Mouse (Mus musculus) heart, embryonic 13.5 days (tissue): Measurements from ENCODE around the gene Slc25a16. TPM values are rescaled to one million over a fixed set of nuclear protein-coding genes. Genes with fewer than 3 reads are reported as not detected.
A peak's percentile ranks its signal among the peaks of the same experiment; 100 is the strongest.
"Not testable (repeated sequence)": the region's sequence is repeated elsewhere in the genome, so short reads cannot be mapped to it uniquely, and the experiment has no call there.

Experiments used
- ATAC-seq: fragments of 200-750 bp; cut with Nextera tagmentation; 2 replicates; pipeline ENCODE4 v1.8.0; 2017; ENCODE audit warnings: moderate TSS enrichment; ENCODE audit not compliant: insufficient number of reproducible peaks, low FRiP score, low TSS enrichment; ENCODE audit errors: extremely low read depth
- H3K27ac ChIP-seq: fragments of 300-500 bp; sonication (generic); replicated peaks from 2 replicates; pipeline ENCODE4 v1.5.1; 2015; ENCODE audit warnings: moderate library complexity, mild to moderate bottlenecking, inconsistent platforms
- H3K27me3 ChIP-seq: fragments of 300-500 bp; sonication (generic); replicated peaks from 2 replicates; pipeline ENCODE4 v1.6.1; 2015; ENCODE audit warnings: mild to moderate bottlenecking, inconsistent platforms
- H3K36me3 ChIP-seq: fragments of 300-500 bp; sonication (generic); 2 replicates; pipeline ENCODE4 v1.6.1; 2015; ENCODE audit warnings: mild to moderate bottlenecking, inconsistent platforms
- H3K4me1 ChIP-seq: fragments of 300-500 bp; sonication (generic); 2 replicates; pipeline ENCODE4 v1.6.1; 2015; ENCODE audit warnings: inconsistent platforms
- H3K4me2 ChIP-seq: fragments of 300-500 bp; sonication (generic); 2 replicates; pipeline ENCODE4 v1.6.1; 2015; ENCODE audit warnings: inconsistent platforms, mild to moderate bottlenecking, moderate library complexity
- H3K4me3 ChIP-seq: fragments of 300-500 bp; sonication (generic); 2 replicates; pipeline ENCODE4 v1.5.1; 2015; ENCODE audit warnings: moderate library complexity, mild to moderate bottlenecking, inconsistent platforms
- H3K9ac ChIP-seq: fragments of 300-500 bp; sonication (generic); 2 replicates; pipeline ENCODE4 v1.6.1; 2015; ENCODE audit warnings: inconsistent platforms, mild to moderate bottlenecking, moderate library complexity
- H3K9me3 ChIP-seq: fragments of 300-500 bp; sonication (generic); 2 replicates; pipeline ENCODE4 v1.6.1; 2016; ENCODE audit warnings: inconsistent platforms
- WGBS: fragments of 180-500 bp; shearing (Covaris S2); methylation state at CpG from one replicate; pipeline ENCODE4 v1.1.7; 2015; ENCODE audit warnings: mixed read lengths; 5-methylcytosine and 5-hydroxymethylcytosine counted together
- polyA plus RNA-seq: library from polyadenylated mRNA; unstranded; fragments of >200 nt; fragmentation: Nextera tagmentation; extraction: Ambion mirVana; gene quantifications from 2 replicates; pipeline ENCODE4 v1.2.1, GENCODE M21; 2015

Gene Slc25a16
- polyA plus RNA-seq, 1 experiment from 2014 or later, result 11.5 TPM

GRCm38 (mm10) chr10:62906336-62906735 is 14.1 kb upstream of the Slc25a16 start:
- no peaks in the 10 kb centered on the region for H3K4me1 ChIP-seq
- H3K4me3 ChIP-seq, result no peak overlapping the region
- no peak overlapping the region for H3K27ac ChIP-seq
- H3K9me3 ChIP-seq, result no peaks in the 10 kb centered on the region
- no peaks in the 10 kb centered on the region for H3K36me3 ChIP-seq
- H3K9ac ChIP-seq, result no peak overlapping the region
- no peak overlapping the region for H3K4me2 ChIP-seq
- no peaks in the 10 kb centered on the region for H3K27me3 ChIP-seq
- no peak for ATAC-seq
- WGBS, result 80% methylated on average over 7 of the region's 7 CpGs

- H3K9me3 ChIP-seq, H3K4me1 ChIP-seq, ATAC-seq, H3K4me3 ChIP-seq, H3K36me3 ChIP-seq, H3K4me2 ChIP-seq, H3K27ac ChIP-seq, H3K9ac ChIP-seq, H3K27me3 ChIP-seq: not testable (repeated sequence)
- WGBS, result no CpG with 5 or more reads among the region's 1 CpGs
Measured at GRCm38 (mm10) chr10:62908896-62909295, 11.5 kb upstream of the Slc25a16 start, which contains the start of gene Tet1. Gene Tet1 (minus strand): TSS chr10:62908996.

GRCm38 (mm10) chr10:62911120-62911519 is 9.3 kb upstream of the Slc25a16 start:
- 79% methylated on average over 2 of the region's 2 CpGs for WGBS

GRCm38 (mm10) chr10:62918985-62919384 is 1.4 kb upstream of the Slc25a16 start:
- H3K9ac ChIP-seq, result no peak overlapping the region
- no peak overlapping the region for H3K27ac ChIP-seq
- WGBS, result 50% methylated on average over 3 of the region's 3 CpGs
- H3K36me3 ChIP-seq, result 0 out of 2 replicates have a peak, but pooled peaks cover 3% of the 10 kb centered on the region
- no peaks in the 10 kb centered on the region for H3K27me3 ChIP-seq
- ATAC-seq, result no peak
- H3K4me1 ChIP-seq, result peaks cover 13% of the 10 kb centered on the region
- no peaks in the 10 kb centered on the region for H3K9me3 ChIP-seq
- H3K4me3 ChIP-seq, result no peak overlapping the region
- no peak overlapping the region for H3K4me2 ChIP-seq

More at GRCm38 (mm10) chr10:62911120-62911519, 9.3 kb upstream of the Slc25a16 start:
- H3K27ac ChIP-seq, result no peak overlapping the region
- no peak overlapping the region for H3K4me2 ChIP-seq
- no peak for ATAC-seq
- no peaks in the 10 kb centered on the region for H3K27me3 ChIP-seq
- no peak overlapping the region for H3K9ac ChIP-seq
- H3K4me1 ChIP-seq, result no peaks in the 10 kb centered on the region
- no peak overlapping the region for H3K4me3 ChIP-seq
- no peaks in the 10 kb centered on the region for H3K36me3 ChIP-seq
- no peaks in the 10 kb centered on the region for H3K9me3 ChIP-seq

- Histone ChIP-seq H3K4me1 (peaks cover 15% of the 10 kb centered on the region), H3K4me2 (peak overlapping the region; percentile 86), H3K27ac (peak overlapping the region; percentile 91), H3K4me3 (peak overlapping the region; percentile 84), H3K36me3 (0 out of 2 replicates have a peak, but pooled peaks cover 3% of the 10 kb centered on the region), H3K27me3 (no peaks in the 10 kb centered on the region), H3K9me3 (no peaks in the 10 kb centered on the region), H3K9ac (peak overlapping the region; percentile 93)
- ATAC-seq, result peak; percentile 34; the same call in 1 of the 2 replicates
- WGBS, result under 1% methylated on average over 29 of the region's 29 CpGs
Measured at GRCm38 (mm10) chr10:62920766-62921156, 328 bp downstream of the Slc25a16 start.

GRCm38 (mm10) chr10:62924096-62924635 is 3.7 kb downstream of the Slc25a16 start:
- WGBS, result 82% methylated on average over 4 of the region's 4 CpGs
- no peak overlapping the region for H3K27ac ChIP-seq
- H3K4me2 ChIP-seq, result no peak overlapping the region
- no peaks in the 10 kb centered on the region for H3K27me3 ChIP-seq
- ATAC-seq, result no peak
- H3K9me3 ChIP-seq, result no peaks in the 10 kb centered on the region
- peaks cover 15% of the 10 kb centered on the region for H3K4me1 ChIP-seq
- peaks cover 16% of the 10 kb centered on the region for H3K36me3 ChIP-seq
- no peak overlapping the region for H3K4me3 ChIP-seq
- no peak overlapping the region for H3K9ac ChIP-seq

GRCm38 (mm10) chr10:62932381-62932780 is 11.9 kb downstream of the Slc25a16 start:
- WGBS, result 90% methylated on average over 1 of the region's 1 CpGs

GRCm38 (mm10) chr10:62944975-62945580 is 24.6 kb downstream of the Slc25a16 start:
- no peak overlapping the region for H3K4me3 ChIP-seq
- no peak overlapping the region for H3K4me2 ChIP-seq
- peaks cover 7% of the 10 kb centered on the region for H3K4me1 ChIP-seq
- WGBS, result 74% methylated on average over 10 of the region's 10 CpGs
- H3K27me3 ChIP-seq, result no peaks in the 10 kb centered on the region
- H3K36me3 ChIP-seq, result peaks cover 56% of the 10 kb centered on the region
- H3K9me3 ChIP-seq, result no peaks in the 10 kb centered on the region
- no peak for ATAC-seq
- no peak overlapping the region for H3K27ac ChIP-seq
- no peak overlapping the region for H3K9ac ChIP-seq

More at GRCm38 (mm10) chr10:62932381-62932780, 11.9 kb downstream of the Slc25a16 start:
- H3K4me1 ChIP-seq, result no peaks in the 10 kb centered on the region
- no peak overlapping the region for H3K27ac ChIP-seq
- H3K4me3 ChIP-seq, result no peak overlapping the region
- no peak overlapping the region for H3K4me2 ChIP-seq
- no peaks in the 10 kb centered on the region for H3K9me3 ChIP-seq
- H3K9ac ChIP-seq, result no peak overlapping the region
- H3K27me3 ChIP-seq, result no peaks in the 10 kb centered on the region
- H3K36me3 ChIP-seq, result peaks cover 80% of the 10 kb centered on the region
- no peak for ATAC-seq

GRCm38 (mm10) chr10:62946738-62947471 is 26.5 kb downstream of the Slc25a16 start, which contains the start of gene Dna2:
Gene Dna2 (plus strand): TSS chr10:62947026.
- Histone ChIP-seq H3K36me3 (peaks cover 59% of the 10 kb centered on the region), H3K4me3 (peak within 1 kb of the TSS; percentile 74), H3K9me3 (no peaks in the 10 kb centered on the region), H3K4me1 (peaks cover 7% of the 10 kb centered on the region), H3K4me2 (peak within 1 kb of the TSS; percentile 75), H3K27ac (peak within 1 kb of the TSS; percentile 87), H3K9ac (peak within 1 kb of the TSS; percentile 89), H3K27me3 (no peaks in the 10 kb centered on the region)
- WGBS, result under 1% methylated on average over 68 of the region's 68 CpGs
- peak; percentile 71 for ATAC-seq

- H3K4me3 ChIP-seq, result no peak overlapping the region
- WGBS, result 89% methylated on average over 7 of the region's 7 CpGs
- peaks cover 53% of the 10 kb centered on the region for H3K36me3 ChIP-seq
- ATAC-seq, result no peak
- no peak overlapping the region for H3K4me2 ChIP-seq
- H3K27ac ChIP-seq, result no peak overlapping the region
- no peak overlapping the region for H3K9ac ChIP-seq
- H3K27me3 ChIP-seq, result no peaks in the 10 kb centered on the region
- peaks cover 7% of the 10 kb centered on the region for H3K4me1 ChIP-seq
- H3K9me3 ChIP-seq, result no peaks in the 10 kb centered on the region
Measured at GRCm38 (mm10) chr10:62948551-62948950, 28.1 kb downstream of the Slc25a16 start.

GRCm38 (mm10) chr10:62963956-62964355 is 43.5 kb downstream of the Slc25a16 start:
- Histone ChIP-seq H3K9ac (no peak overlapping the region), H3K4me2 (no peak overlapping the region), H3K36me3 (peaks cover 95% of the 10 kb centered on the region), H3K27me3 (no peaks in the 10 kb centered on the region), H3K4me3 (no peak overlapping the region), H3K27ac (no peak overlapping the region), H3K9me3 (no peaks in the 10 kb centered on the region), H3K4me1 (no peaks in the 10 kb centered on the region)
- WGBS, result 89% methylated on average over 7 of the region's 7 CpGs
- no peak for ATAC-seq
